Mouse (Mus musculus): ENCODE data around the gene 1810037I17Rik. TPM values are rescaled to one million over a fixed set of nuclear protein-coding genes. Genes with fewer than 3 reads are reported as not detected.

The 1810037I17Rik gene
- total and polyA plus RNA-seq, 3 experiments = 75.6 to 132 (median 106) TPM

DNA sequence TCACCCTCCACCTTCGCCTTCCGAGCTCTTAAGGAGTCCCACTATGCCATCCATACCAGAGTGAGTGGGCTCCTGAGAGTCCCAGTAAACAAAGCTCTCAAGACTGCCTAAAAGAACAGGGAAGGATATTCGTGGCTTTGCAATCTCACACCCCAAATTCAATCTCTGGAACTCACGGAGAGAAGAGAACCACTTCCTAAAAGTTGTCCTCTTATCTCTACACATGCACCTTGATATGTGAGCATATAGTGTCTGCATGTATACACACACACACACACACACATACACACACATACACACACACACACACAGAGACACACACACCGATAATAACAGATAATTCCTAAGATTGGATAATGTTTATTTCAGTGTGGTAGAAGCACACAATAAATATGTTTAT lies 8.5 kb upstream of the 1810037I17Rik start:
- Histone ChIP-seq H3K9me3 (replicated peaks; ENCODE audit: low read length) (no peaks in the 10 kb centered on the region), H3K27ac (ENCODE audit: insufficient read depth, low read depth) (no peak overlapping the region), H3K4me3 (replicated peaks in 1 of 3; ENCODE audit: low read depth in 2 of 3, low read length in 2 of 3, poor library complexity in 1 of 3) (no peak overlapping the region), H3K36me3 (replicated peaks in 1 of 2; ENCODE audit: control insufficient read depth in 1 of 2, insufficient read depth in 1 of 2, low read length in 1 of 2) (no peaks in the 10 kb centered on the region), H3K4me2 (ENCODE audit: insufficient read depth, low read depth, poor library complexity, severe bottlenecking) (no peak overlapping the region), H3K27me3 (replicated peaks) (no peaks in the 10 kb centered on the region), H3K9ac (ENCODE audit: insufficient read depth, low read depth) (no peak overlapping the region), H3K4me1 (ENCODE audit: control insufficient read depth in 1 of 2, insufficient read depth in 2 of 2) (peaks cover 0 to 17% of the 10 kb centered on the region in 2 experiments; a peak in 2 of 4 replicates), H3K79me2 (replicated peaks; ENCODE audit: control insufficient read depth, extremely low read depth, insufficient read depth, poor library complexity, severe bottlenecking) (no peaks in the 10 kb centered on the region)
- dilution Hi-C loops (cut with MboI; ENCODE audit: extremely low pct_ligation_motif_present, extremely low pct_unique_long_range_greater_than_20kb, low sequenced_read_pairs) = no loop called here
- TF ChIP-seq HCFC1 (IDR thresholded peaks at IDR 0.05; ENCODE audit: low read depth, low read length) (no peak), EP300 (IDR thresholded peaks at IDR 0.05; ENCODE audit: low read length) (no peak), MAZ (IDR thresholded peaks at IDR 0.05; ENCODE audit: low read depth, low read length) (no peak), CHD1 (IDR thresholded peaks at IDR 0.05; ENCODE audit: low read depth, low read length) (no peak)
- DNase-seq (ENCODE audit: extremely low read depth) = no peak
- in situ Hi-C loops (cut with MboI; ENCODE audit: low pct_ligation_motif_present, low pct_unique_long_range_greater_than_20kb, low sequenced_read_pairs) = loop anchor here (25.0 kb wide), 2 partner anchors 278 to 628 kb away; partner anchors contain the start of gene Bcar3

DNA sequence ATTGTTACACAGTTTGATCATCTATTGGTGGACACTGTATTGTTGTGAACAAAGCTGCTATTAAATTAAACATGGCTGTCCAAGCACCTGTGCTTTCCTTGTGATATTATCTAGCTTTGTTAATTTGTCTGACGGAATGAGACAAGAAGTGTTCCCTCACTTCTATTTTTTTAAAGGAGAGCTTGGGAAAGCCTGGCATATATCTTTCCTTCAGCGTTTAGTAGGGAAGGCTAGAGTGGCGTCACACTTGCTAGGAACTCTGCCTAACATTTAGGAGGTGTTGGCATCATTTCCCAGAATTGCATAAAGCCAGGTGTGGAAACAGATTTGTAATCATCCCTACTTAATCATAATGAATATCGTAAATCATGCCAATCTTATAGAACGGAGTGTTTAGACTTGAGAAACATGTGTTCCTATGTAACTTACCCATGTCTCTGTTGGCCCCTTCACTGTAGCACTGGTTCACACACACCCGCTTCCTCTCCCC lies 7.8 kb upstream of the 1810037I17Rik start:
- in situ Hi-C loops (cut with MboI; ENCODE audit: low pct_ligation_motif_present, low pct_unique_long_range_greater_than_20kb, low sequenced_read_pairs) = loop anchor here (25.0 kb wide), 2 partner anchors 279 to 629 kb away; partner anchors contain the start of gene Bcar3
- dilution Hi-C loops (cut with MboI; ENCODE audit: extremely low pct_ligation_motif_present, extremely low pct_unique_long_range_greater_than_20kb, low sequenced_read_pairs) = no loop called here
- TF ChIP-seq BHLHE40 (IDR thresholded peaks at IDR 0.05; ENCODE audit: low read depth, low read length) = no peak
- TF ChIP-seq TBP (conservative IDR thresholded peaks at IDR 0.05; ENCODE audit: low read depth, low read length) = no peak
- no peak for TF ChIP-seq UBTF (IDR thresholded peaks at IDR 0.05; ENCODE audit: low read depth, low read length)
- TF ChIP-seq KAT2A (IDR thresholded peaks at IDR 0.05; ENCODE audit: insufficient replicate concordance, low read length) = no peak
- no peak for TF ChIP-seq SIN3A (IDR thresholded peaks at IDR 0.05; ENCODE audit: low read length)
- TF ChIP-seq MEF2A (IDR thresholded peaks at IDR 0.05; ENCODE audit: borderline replicate concordance, low read depth, low read length) = no peak

DNA sequence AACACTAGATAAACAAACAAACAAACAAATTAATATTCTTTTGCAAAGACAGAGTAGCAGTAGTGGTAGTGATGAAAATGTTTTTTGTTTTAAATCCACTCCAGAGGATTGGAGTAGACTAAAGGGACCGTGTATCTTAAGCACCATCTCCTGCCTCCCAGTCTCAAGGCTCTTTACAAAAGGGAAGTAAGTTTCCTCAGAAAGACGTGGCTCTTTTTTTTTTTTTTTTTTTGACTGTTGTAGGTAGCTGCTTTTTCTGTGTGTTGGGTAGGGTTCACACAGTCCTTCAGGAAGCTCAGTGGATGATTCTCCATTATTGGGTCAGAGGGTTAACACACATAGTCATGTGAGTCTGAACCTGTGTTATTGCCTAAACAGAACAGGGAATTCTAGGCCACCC lies 5.3 kb upstream of the 1810037I17Rik start:
- Histone ChIP-seq H3K27ac (ENCODE audit: insufficient read depth, low read depth) (no peak overlapping the region), H3K36me3 (replicated peaks in 1 of 2; ENCODE audit: control insufficient read depth in 1 of 2, insufficient read depth in 1 of 2, low read length in 1 of 2) (no peaks in the 10 kb centered on the region), H3K4me3 (replicated peaks in 1 of 3; ENCODE audit: low read depth in 2 of 3, low read length in 2 of 3, poor library complexity in 1 of 3) (no peak overlapping the region), H3K79me2 (replicated peaks; ENCODE audit: control insufficient read depth, extremely low read depth, insufficient read depth, poor library complexity, severe bottlenecking) (no peaks in the 10 kb centered on the region), H3K4me2 (ENCODE audit: insufficient read depth, low read depth, poor library complexity, severe bottlenecking) (no peak overlapping the region), H3K9me3 (replicated peaks; ENCODE audit: low read length) (no peaks in the 10 kb centered on the region), H3K9ac (ENCODE audit: insufficient read depth, low read depth) (no peak overlapping the region), H3K4me1 (ENCODE audit: control insufficient read depth in 1 of 2, insufficient read depth in 2 of 2) (peaks cover 4 to 26% of the 10 kb centered on the region in 2 experiments), H3K27me3 (replicated peaks) (no peaks in the 10 kb centered on the region)
- TF ChIP-seq ZKSCAN1 (IDR thresholded peaks at IDR 0.05; ENCODE audit: borderline replicate concordance, low read depth, low read length) (no peak), MAFK (IDR thresholded peaks at IDR 0.05; ENCODE audit: insufficient replicate concordance, low read length) (no peak), ZNF384 (IDR thresholded peaks at IDR 0.05; ENCODE audit: low read depth, low read length) (peak; percentile 76), NRF1 (IDR thresholded peaks at IDR 0.05; ENCODE audit: low read depth, low read length) (no peak), KAT2A (IDR thresholded peaks at IDR 0.05; ENCODE audit: insufficient replicate concordance, low read length) (no peak), RCOR1 (conservative IDR thresholded peaks at IDR 0.05; ENCODE audit: low read depth, low read length) (no peak), RAD21 (IDR thresholded peaks at IDR 0.05; ENCODE audit: low read depth, low read length) (no peak)
- in situ Hi-C loops (cut with MboI; ENCODE audit: low pct_ligation_motif_present, low pct_unique_long_range_greater_than_20kb, low sequenced_read_pairs) (loop anchor here (25.0 kb wide), 2 partner anchors 281 to 631 kb away; partner anchors contain the start of gene Bcar3), dilution Hi-C loops (cut with MboI; ENCODE audit: extremely low pct_ligation_motif_present, extremely low pct_unique_long_range_greater_than_20kb, low sequenced_read_pairs) (no loop called here)
- DNase-seq (ENCODE audit: extremely low read depth) = no peak

More for the DNA sequence above, 7.8 kb upstream of the 1810037I17Rik start:
- Histone ChIP-seq H3K79me2 (replicated peaks; ENCODE audit: control insufficient read depth, extremely low read depth, insufficient read depth, poor library complexity, severe bottlenecking) (no peaks in the 10 kb centered on the region), H3K9ac (ENCODE audit: insufficient read depth, low read depth) (no peak overlapping the region), H3K4me2 (ENCODE audit: insufficient read depth, low read depth, poor library complexity, severe bottlenecking) (no peak overlapping the region), H3K4me3 (replicated peaks in 1 of 3; ENCODE audit: low read depth in 2 of 3, low read length in 2 of 3, poor library complexity in 1 of 3) (no peak overlapping the region), H3K27ac (ENCODE audit: insufficient read depth, low read depth) (no peak overlapping the region), H3K4me1 (ENCODE audit: control insufficient read depth in 1 of 2, insufficient read depth in 2 of 2) (peaks cover 2 to 24% of the 10 kb centered on the region in 2 experiments), H3K36me3 (replicated peaks in 1 of 2; ENCODE audit: control insufficient read depth in 1 of 2, insufficient read depth in 1 of 2, low read length in 1 of 2) (no peaks in the 10 kb centered on the region), H3K27me3 (replicated peaks) (no peaks in the 10 kb centered on the region), H3K9me3 (replicated peaks; ENCODE audit: low read length) (no peaks in the 10 kb centered on the region)
- no peak for DNase-seq (ENCODE audit: extremely low read depth)
